Mouse (Mus musculus) cortical plate, adult 2 months (tissue): ENCODE data around the gene Ell.

Experiments
- CTCF ChIP-seq: fragments of 200-500 bp; IDR thresholded peaks from 2 replicates; pipeline ENCODE4 v1.5.1; 2011; ENCODE audit warnings: mild to moderate bottlenecking, control low read depth, low read length; ENCODE audit not compliant: insufficient read depth; ENCODE audit errors: extremely low read depth
- POLR2A ChIP-seq: fragments of 200-500 bp; IDR thresholded peaks from 2 replicates; pipeline ENCODE4 v1.6.1; 2011; ENCODE audit warnings: mild to moderate bottlenecking, low read length, control low read depth; ENCODE audit not compliant: insufficient read depth; ENCODE audit errors: extremely low read depth

DNA sequence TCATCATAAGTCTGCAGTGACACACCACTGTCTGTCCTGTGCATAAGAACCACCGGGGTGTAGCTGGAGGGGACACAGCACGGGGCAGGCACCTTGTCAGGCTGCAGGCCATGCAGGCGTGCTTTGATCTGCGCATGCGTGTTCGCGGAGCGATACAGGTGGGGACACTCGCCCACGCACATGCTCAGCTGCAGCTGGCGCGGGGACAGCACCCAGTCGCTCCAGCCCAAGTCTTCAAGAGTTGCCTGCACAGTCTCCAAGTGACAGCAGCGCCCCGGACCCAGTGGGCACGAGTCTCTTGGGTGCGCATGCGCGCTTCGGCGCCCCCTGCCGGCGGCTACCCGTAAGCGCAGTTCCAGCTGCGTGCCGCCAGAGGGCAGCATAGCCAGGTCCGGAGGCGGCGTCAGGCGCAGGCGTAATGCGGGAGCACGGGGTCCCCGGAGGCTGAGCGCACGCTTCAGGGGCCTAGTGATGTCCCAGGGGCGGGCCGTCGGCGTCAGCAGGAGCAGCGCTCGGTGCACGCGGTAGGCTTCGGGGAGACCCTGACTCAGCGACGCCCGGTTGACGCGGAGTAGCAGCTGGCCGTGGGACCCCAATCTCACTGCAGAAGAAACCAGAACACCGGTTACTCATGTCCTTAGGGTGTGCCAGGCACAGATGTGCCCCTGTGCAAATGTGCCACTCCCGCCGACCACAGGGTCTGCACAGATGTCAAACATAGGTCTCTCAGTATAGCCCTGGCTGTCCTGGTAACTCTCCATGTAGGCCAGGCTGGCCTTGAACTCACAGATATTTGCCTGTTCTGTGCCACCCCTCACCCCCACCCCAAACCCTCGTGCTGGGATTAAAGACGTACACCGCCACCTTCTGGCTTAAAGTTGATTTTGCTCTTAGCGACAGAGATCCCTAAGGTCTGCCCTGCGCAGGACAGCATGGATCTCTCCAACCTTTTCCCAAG lies 90.6 kb downstream of the Ell start:
- TF ChIP-seq CTCF (peak; percentile 100), POLR2A (peak; percentile 61; the same call in 1 of the 2 replicates)
